Mouse (Mus musculus) macrophage (primary cell): Measurements from ENCODE around the gene Erg28. TPM values are rescaled to one million over a fixed set of nuclear protein-coding genes. Genes with fewer than 3 reads are reported as not detected.

Source experiments
- H3K27ac ChIP-seq: fragments of 350-480 bp; formaldehyde crosslinking; 2 replicates; pipeline ENCODE4 v1.9.0; 2021
- H3K36me3 ChIP-seq: fragments of 350-480 bp; formaldehyde crosslinking; 2 replicates; pipeline ENCODE4 v1.9.0; 2021; ENCODE audit errors: inconsistent target
- H3K4me3 ChIP-seq: fragments of 350-480 bp; formaldehyde crosslinking; 2 replicates; pipeline ENCODE4 v1.9.0; 2021; ENCODE audit errors: inconsistent target
- H3K79me2 ChIP-seq: fragments of 350-480 bp; formaldehyde crosslinking; 2 replicates; pipeline ENCODE4 v1.9.0; 2021; ENCODE audit errors: inconsistent target
- WGBS: methylation state at CpG from one replicate; pipeline ENCODE4 v1.1.7; 2026; ENCODE audit warnings: inconsistent platforms; ENCODE audit not compliant: missing documents; 5-methylcytosine and 5-hydroxymethylcytosine counted together
- polyA plus RNA-seq: library from polyadenylated mRNA; stranded (reverse); fragments of 250-400 nt; gene quantifications from 3 replicates; pipeline ENCODE4 v1.2.4, GENCODE M21; 2018; ENCODE audit warnings: inconsistent platforms

Gene Erg28
- polyA plus RNA-seq, 1 experiment from 2014 or later: 49.4 TPM

DNA sequence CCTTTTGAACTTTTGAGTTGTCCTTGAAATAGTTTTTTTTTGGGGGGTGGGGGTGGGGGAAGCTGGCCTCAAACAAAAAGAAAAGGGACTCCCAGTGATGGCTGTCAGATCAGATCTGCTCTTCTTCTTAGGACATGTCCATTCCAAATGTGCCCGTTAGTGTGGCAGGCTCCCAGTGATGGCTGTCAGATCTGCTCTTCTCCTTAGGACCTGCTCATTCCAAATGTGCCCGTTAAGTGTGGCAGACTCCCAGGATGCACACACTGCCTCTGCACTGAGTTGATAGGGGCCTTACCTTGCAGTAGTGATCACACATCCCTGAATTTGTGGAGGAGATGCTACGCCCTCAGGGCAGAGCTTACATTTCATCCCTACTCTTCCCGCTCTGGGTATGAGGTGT, 32.2 kb downstream of the Erg28 start:
- Histone ChIP-seq H3K27ac (no peak overlapping the region), H3K4me3 (no peak overlapping the region), H3K79me2 (no peaks in the 10 kb centered on the region), H3K36me3 (no peaks in the 10 kb centered on the region)
- WGBS: 100% methylated on average over 4 of the region's 4 CpGs

GRCm38 (mm10) chr12:85784916-85785815, 39.2 kb downstream of the Erg28 start:
- Histone ChIP-seq H3K27ac (no peak overlapping the region), H3K36me3 (no peaks in the 10 kb centered on the region), H3K79me2 (no peaks in the 10 kb centered on the region), H3K4me3 (no peak overlapping the region)
- 72% methylated on average over 19 of the region's 19 CpGs for WGBS

DNA sequence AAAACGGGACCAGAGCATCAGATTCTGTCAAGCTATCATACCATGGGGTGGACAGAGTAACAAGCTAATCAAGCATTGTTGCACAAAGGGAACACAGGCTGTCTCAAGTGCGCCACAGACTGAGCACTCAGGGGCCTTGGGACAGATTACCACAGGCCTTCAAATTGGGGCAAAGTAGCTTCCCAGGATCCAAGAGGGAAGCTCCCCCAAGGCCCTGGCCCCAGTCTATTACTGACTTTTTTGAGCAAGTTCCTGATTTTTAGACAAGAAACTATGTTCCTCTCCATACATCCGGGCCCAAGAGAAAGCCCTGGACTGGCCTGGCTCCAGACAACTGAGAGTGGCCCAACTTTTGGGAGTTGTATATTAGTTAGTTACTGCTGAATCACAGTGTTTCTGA, 42.7 kb downstream of the Erg28 start:
- H3K79me2 ChIP-seq: no peaks in the 10 kb centered on the region
- H3K4me3 ChIP-seq: no peak overlapping the region
- WGBS: 79% methylated on average over 3 of the region's 3 CpGs
- H3K27ac ChIP-seq: no peak overlapping the region
- no peaks in the 10 kb centered on the region for H3K36me3 ChIP-seq

DNA sequence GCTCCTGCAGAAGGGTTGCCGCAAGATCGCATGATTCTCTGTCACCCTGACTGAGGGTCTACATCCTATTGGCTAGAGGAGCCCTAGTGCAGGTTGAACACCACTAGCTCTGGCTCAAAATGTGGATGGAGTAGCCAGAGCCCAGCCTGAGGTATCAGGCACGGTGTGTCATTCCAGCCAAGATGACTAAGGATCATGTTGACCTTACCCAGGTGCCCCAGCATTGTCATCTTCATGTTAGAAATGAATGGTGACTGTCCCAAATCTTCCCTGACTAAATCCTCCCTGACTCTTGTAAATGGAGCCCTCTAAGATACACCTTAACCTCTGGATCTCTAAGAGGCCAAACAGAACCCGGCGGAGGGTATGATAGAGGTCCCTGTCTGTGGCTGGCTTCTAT, 44.6 kb downstream of the Erg28 start:
- Histone ChIP-seq H3K27ac (no peak overlapping the region), H3K36me3 (no peaks in the 10 kb centered on the region), H3K4me3 (no peak overlapping the region), H3K79me2 (no peaks in the 10 kb centered on the region)
- WGBS: 88% methylated on average over 5 of the region's 5 CpGs

DNA sequence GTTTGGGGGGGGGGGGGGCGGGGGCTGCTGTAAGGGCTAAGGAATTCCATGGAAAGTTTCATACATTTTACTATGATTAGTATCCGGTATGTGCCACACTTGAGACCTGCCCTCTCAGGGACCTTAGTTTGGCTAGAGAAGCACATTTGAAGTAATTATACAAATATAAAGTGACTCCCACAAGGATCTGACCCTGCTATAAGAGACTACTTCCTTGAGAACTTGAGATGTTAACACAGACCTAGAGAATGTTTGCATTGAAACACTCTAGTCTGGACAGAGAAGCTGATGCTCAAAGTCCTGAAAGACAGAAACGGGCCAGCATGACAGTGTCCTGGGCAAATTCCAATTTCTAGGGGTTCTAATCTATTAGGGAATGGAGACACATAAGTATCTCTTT, 45.4 kb downstream of the Erg28 start:
- H3K36me3 ChIP-seq: no peaks in the 10 kb centered on the region
- WGBS: 95% methylated on average over 3 of the region's 3 CpGs
- no peak overlapping the region for H3K27ac ChIP-seq
- H3K4me3 ChIP-seq: no peak overlapping the region
- H3K79me2 ChIP-seq: no peaks in the 10 kb centered on the region

- Histone ChIP-seq H3K36me3 (no peaks in the 10 kb centered on the region), H3K79me2 (no peaks in the 10 kb centered on the region), H3K27ac (no peak overlapping the region), H3K4me3 (no peak overlapping the region)
- WGBS: 21% methylated on average over 3 of the region's 3 CpGs
Observed at GRCm38 (mm10) chr12:85771356-85771755, 53.0 kb downstream of the Erg28 start.

GRCm38 (mm10) chr12:85767750-85768149, 56.6 kb downstream of the Erg28 start:
- Histone ChIP-seq H3K79me2 (no peaks in the 10 kb centered on the region), H3K36me3 (no peaks in the 10 kb centered on the region)
- 92% methylated on average over 4 of the region's 4 CpGs for WGBS

GRCm38 (mm10) chr12:85766287-85766686, 58.1 kb downstream of the Erg28 start:
- Histone ChIP-seq H3K36me3 (no peaks in the 10 kb centered on the region), H3K79me2 (no peaks in the 10 kb centered on the region), H3K4me3 (no peak overlapping the region), H3K27ac (no peak overlapping the region)
- WGBS: 81% methylated on average over 3 of the region's 3 CpGs

More at GRCm38 (mm10) chr12:85767750-85768149, 56.6 kb downstream of the Erg28 start:
- H3K27ac ChIP-seq: no peak overlapping the region
- H3K4me3 ChIP-seq: no peak overlapping the region

Other genes starting within 250 kb of the Erg28 start
- 7.6 to 16.1 TPM (median 12.0 TPM) in 3 replicates for gene Jdp2, start 225.5 kb downstream of the Erg28 start, polyA plus RNA-seq
- gene Batf, start 137.9 kb downstream of the Erg28 start, polyA plus RNA-seq: 11.9 to 29.8 TPM (median 21.9 TPM) in 3 replicates
- gene Flvcr2, start 78.0 kb downstream of the Erg28 start, polyA plus RNA-seq: 0.04 to 0.32 TPM in 2 of 3 replicates, not detected in the other
- gene Ttll5, start 109 bp upstream of the Erg28 start, polyA plus RNA-seq: 4.9 to 6.7 TPM (median 5.0 TPM) in 3 replicates